Mouse (Mus musculus) heart, embryonic 15.5 days (tissue): ENCODE measurements at regions not wholly inside any gene's neighbourhood (a gene's known extent, or its start where the extent isn't known, plus 50 kb on each side); places are given as distances from the start of the nearest gene placed in this dataset.
A peak's percentile ranks its signal among the peaks of the same experiment; 100 is the strongest.

Experiments used
- ATAC-seq: fragments of 200-750 bp; cut with Nextera tagmentation; replicated peaks from 2 replicates; pipeline ENCODE4 v1.8.0; 2017; ENCODE audit warnings: low read depth, moderate TSS enrichment; ENCODE audit not compliant: insufficient number of reproducible peaks, insufficient read depth, low FRiP score
- H3K27ac ChIP-seq: fragments of 300-500 bp; sonication (generic); 2 replicates; pipeline ENCODE4 v1.5.1; 2015; ENCODE audit warnings: mild to moderate bottlenecking, inconsistent platforms
- H3K27me3 ChIP-seq: fragments of 300-500 bp; sonication (generic); 2 replicates; pipeline ENCODE4 v1.6.1; 2015; ENCODE audit warnings: inconsistent platforms
- H3K36me3 ChIP-seq: fragments of 300-500 bp; sonication (generic); 2 replicates; pipeline ENCODE4 v1.6.1; 2015; ENCODE audit warnings: mild to moderate bottlenecking, inconsistent platforms
- H3K4me1 ChIP-seq: fragments of 300-500 bp; sonication (generic); replicated peaks from 2 replicates; pipeline ENCODE4 v1.6.1; 2015; ENCODE audit warnings: inconsistent platforms
- H3K4me2 ChIP-seq: fragments of 300-500 bp; sonication (generic); 2 replicates; pipeline ENCODE4 v1.6.1; 2015; ENCODE audit warnings: inconsistent platforms, mild to moderate bottlenecking, moderate library complexity
- H3K4me3 ChIP-seq: fragments of 300-500 bp; sonication (generic); 2 replicates; pipeline ENCODE4 v1.5.1; 2015; ENCODE audit warnings: mild to moderate bottlenecking, inconsistent platforms
- H3K9ac ChIP-seq: fragments of 300-500 bp; sonication (generic); 2 replicates; pipeline ENCODE4 v1.6.1; 2015; ENCODE audit warnings: mild to moderate bottlenecking, inconsistent platforms
- H3K9me3 ChIP-seq: fragments of 300-500 bp; sonication (generic); replicated peaks from 2 replicates; pipeline ENCODE4 v1.6.1; 2016; ENCODE audit warnings: inconsistent platforms
- WGBS: fragments of 180-500 bp; shearing (Covaris S2); methylation state at CpG from one replicate; pipeline ENCODE4 v1.1.7; 2015; ENCODE audit warnings: mixed read lengths; 5-methylcytosine and 5-hydroxymethylcytosine counted together

DNA sequence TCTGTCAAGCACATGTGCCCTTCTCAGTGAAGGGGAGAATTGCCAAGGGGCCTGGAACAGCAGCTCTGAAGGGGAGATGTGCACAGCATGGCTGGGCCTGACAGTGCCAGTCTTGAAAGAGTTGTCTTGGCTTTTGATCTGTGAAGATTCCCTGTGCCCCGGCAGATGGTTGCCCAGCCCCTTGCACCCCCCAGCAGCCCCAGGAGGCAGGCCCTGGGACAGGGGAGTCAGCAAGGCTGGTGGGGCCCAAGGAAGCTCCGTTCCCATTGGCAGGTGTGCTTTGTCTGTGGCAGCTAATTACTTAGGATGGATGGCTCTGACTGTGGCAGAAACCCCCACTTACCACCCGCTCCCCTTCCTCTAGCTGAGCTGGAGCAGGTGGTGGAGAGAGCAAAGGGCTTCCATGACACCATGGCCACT lies 58.6 kb downstream of the Tspan17 start:
- no peaks in the 10 kb centered on the region for H3K9me3 ChIP-seq
- no peak overlapping the region for H3K4me2 ChIP-seq
- no peak overlapping the region for H3K27ac ChIP-seq
- WGBS = 46% methylated on average over 3 of the region's 3 CpGs
- H3K9ac ChIP-seq = no peak overlapping the region
- peaks cover 10% of the 10 kb centered on the region; the same call in 1 of the 2 replicates for H3K27me3 ChIP-seq
- ATAC-seq = no peak
- no peaks in the 10 kb centered on the region for H3K4me1 ChIP-seq
- H3K4me3 ChIP-seq = no peak overlapping the region
- no peaks in the 10 kb centered on the region for H3K36me3 ChIP-seq

DNA sequence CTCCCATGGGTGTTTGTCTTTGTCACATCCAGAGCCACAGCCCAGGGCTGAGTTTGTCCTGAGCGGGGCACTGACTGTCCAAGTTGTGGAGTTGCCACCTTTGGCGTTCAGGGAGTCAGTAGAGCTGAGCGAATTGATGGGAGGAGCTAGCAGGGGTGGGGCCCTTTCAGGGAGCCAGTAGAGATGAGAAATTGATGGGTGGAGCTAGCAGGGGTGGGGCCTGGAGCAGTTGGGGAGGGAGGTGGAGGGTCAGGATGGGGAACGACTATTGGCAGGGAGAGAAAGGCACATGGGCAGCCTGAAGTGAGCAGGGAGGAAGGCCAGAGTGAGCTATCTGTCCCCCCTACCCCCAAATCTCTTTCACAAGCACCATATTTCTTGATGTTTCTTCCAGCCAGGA lies 62.0 kb downstream of the Tspan17 start:
- Histone ChIP-seq H3K4me3 (no peak overlapping the region), H3K4me2 (no peak overlapping the region), H3K9me3 (no peaks in the 10 kb centered on the region), H3K4me1 (no peaks in the 10 kb centered on the region), H3K9ac (no peak overlapping the region), H3K36me3 (no peaks in the 10 kb centered on the region), H3K27ac (no peak overlapping the region), H3K27me3 (peaks cover 14% of the 10 kb centered on the region; the same call in 1 of the 2 replicates)
- WGBS = 56% methylated on average over 4 of the region's 4 CpGs
- ATAC-seq = no peak

- no peak overlapping the region for H3K4me2 ChIP-seq
- no peaks in the 10 kb centered on the region for H3K4me1 ChIP-seq
- H3K36me3 ChIP-seq = no peaks in the 10 kb centered on the region
- 0 out of 2 replicates have a peak, but pooled peaks cover 4% of the 10 kb centered on the region for H3K27me3 ChIP-seq
- H3K27ac ChIP-seq = no peak overlapping the region
- WGBS = 51% methylated on average over 14 of the region's 14 CpGs
- no peak overlapping the region for H3K4me3 ChIP-seq
- no peak for ATAC-seq
- H3K9me3 ChIP-seq = no peaks in the 10 kb centered on the region
- H3K9ac ChIP-seq = no peak overlapping the region
These were observed 66.4 kb downstream of the Tspan17 start for GRCm38 (mm10) chr13:54855333-54856238.

- WGBS = 75% methylated on average over 4 of the region's 4 CpGs
- 0 out of 2 replicates have a peak, but pooled peaks cover 8% of the 10 kb centered on the region for H3K27me3 ChIP-seq
- no peak overlapping the region for H3K4me2 ChIP-seq
- H3K9ac ChIP-seq = no peak overlapping the region
- ATAC-seq = no peak
- no peak overlapping the region for H3K4me3 ChIP-seq
- no peaks in the 10 kb centered on the region for H3K4me1 ChIP-seq
- no peak overlapping the region for H3K27ac ChIP-seq
- H3K36me3 ChIP-seq = no peaks in the 10 kb centered on the region
- no peaks in the 10 kb centered on the region for H3K9me3 ChIP-seq
These were observed 73.8 kb downstream of the Tspan17 start for GRCm38 (mm10) chr13:54862931-54863330.

- Histone ChIP-seq H3K9ac (no peak overlapping the region), H3K4me1 (no peaks in the 10 kb centered on the region), H3K4me2 (no peak overlapping the region), H3K9me3 (no peaks in the 10 kb centered on the region), H3K27me3 (peaks cover 9% of the 10 kb centered on the region; the same call in 1 of the 2 replicates), H3K27ac (no peak overlapping the region), H3K36me3 (no peaks in the 10 kb centered on the region), H3K4me3 (no peak overlapping the region)
- no peak for ATAC-seq
- 39% methylated on average over 10 of the region's 10 CpGs for WGBS
These were observed 74.9 kb downstream of the Tspan17 start for GRCm38 (mm10) chr13:54864048-54864447.

GRCm38 (mm10) chr13:54872004-54872403 lies 77.2 kb upstream of the Unc5a start:
- no peak for ATAC-seq
- Histone ChIP-seq H3K4me3 (no peak overlapping the region), H3K4me2 (no peak overlapping the region), H3K36me3 (no peaks in the 10 kb centered on the region), H3K4me1 (no peaks in the 10 kb centered on the region), H3K9ac (no peak overlapping the region), H3K27ac (no peak overlapping the region), H3K9me3 (no peaks in the 10 kb centered on the region), H3K27me3 (peaks cover 74% of the 10 kb centered on the region)
- WGBS = 25% methylated on average over 12 of the region's 12 CpGs

GRCm38 (mm10) chr13:54873882-54874281 lies 75.3 kb upstream of the Unc5a start:
- 50% methylated on average over 9 of the region's 9 CpGs for WGBS

DNA sequence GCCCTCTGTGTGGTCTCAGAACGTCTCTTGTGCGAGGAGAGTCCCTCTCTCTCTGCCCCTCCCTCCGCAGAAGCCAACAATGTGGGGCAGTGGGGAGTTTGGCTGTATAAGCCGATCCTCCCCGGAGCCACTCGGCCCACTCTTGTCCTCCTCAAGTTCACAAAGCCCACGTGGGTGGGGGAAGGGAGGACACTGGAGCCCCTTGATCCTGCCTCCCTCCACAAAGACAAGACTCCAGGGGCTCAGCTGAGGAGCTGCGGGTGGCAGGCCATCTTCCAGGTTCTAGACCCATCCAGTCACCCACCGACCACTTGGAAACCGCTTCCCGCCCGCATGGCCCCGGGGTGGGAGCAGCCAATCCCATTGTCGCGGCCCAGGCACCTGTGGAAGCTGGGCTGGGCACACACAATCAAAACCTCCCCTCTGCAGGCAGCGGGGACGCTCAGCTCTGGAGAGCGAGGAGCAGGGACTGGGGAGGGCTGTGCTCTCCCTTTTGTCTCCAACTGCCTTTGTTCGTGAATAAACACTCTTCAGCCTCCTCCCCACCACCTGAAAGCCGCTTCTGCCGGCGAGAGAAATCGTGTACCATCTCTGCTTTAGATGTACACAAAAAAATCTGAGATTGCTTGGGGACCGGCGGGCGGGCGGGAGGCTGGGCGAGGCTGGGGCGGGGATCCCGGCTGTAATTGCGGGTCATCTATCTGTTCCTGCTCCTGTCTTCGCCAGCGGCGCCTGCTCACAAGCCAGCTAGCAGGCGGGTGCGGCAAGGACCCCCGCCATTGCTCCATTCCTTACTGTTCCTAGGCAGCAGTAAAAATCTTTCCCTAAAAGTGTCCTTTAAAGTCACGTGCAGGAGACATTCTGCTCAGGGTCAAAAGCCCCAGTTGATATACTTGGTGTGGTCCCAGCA lies 74.7 kb upstream of the Unc5a start:
- no peak overlapping the region for H3K9ac ChIP-seq
- H3K36me3 ChIP-seq = no peaks in the 10 kb centered on the region
- H3K27ac ChIP-seq = no peak overlapping the region
- 0 out of 2 replicates have a peak overlapping the region, but pooled peaks have one; percentile 3 for H3K4me2 ChIP-seq
- peaks cover 77% of the 10 kb centered on the region for H3K27me3 ChIP-seq
- H3K4me3 ChIP-seq = no peak overlapping the region
- no peaks in the 10 kb centered on the region for H3K9me3 ChIP-seq
- no peaks in the 10 kb centered on the region for H3K4me1 ChIP-seq
- 3% methylated on average over 38 of the region's 38 CpGs for WGBS
- ATAC-seq = no peak

More at GRCm38 (mm10) chr13:54873882-54874281, 75.3 kb upstream of the Unc5a start:
- Histone ChIP-seq H3K27me3 (peaks cover 83% of the 10 kb centered on the region), H3K27ac (no peak overlapping the region), H3K9ac (no peak overlapping the region), H3K9me3 (no peaks in the 10 kb centered on the region), H3K36me3 (no peaks in the 10 kb centered on the region), H3K4me3 (no peak overlapping the region), H3K4me1 (no peaks in the 10 kb centered on the region), H3K4me2 (no peak overlapping the region)
- no peak for ATAC-seq

GRCm38 (mm10) chr13:54876556-54876955 lies 72.7 kb upstream of the Unc5a start:
- Histone ChIP-seq H3K27me3 (peaks cover 62% of the 10 kb centered on the region), H3K9ac (no peak overlapping the region), H3K4me3 (no peak overlapping the region), H3K36me3 (no peaks in the 10 kb centered on the region), H3K27ac (no peak overlapping the region), H3K4me1 (no peaks in the 10 kb centered on the region), H3K4me2 (no peak overlapping the region), H3K9me3 (no peaks in the 10 kb centered on the region)
- WGBS = 25% methylated on average over 8 of the region's 8 CpGs
- ATAC-seq = no peak

- 77% methylated on average over 8 of the region's 8 CpGs for WGBS
- ATAC-seq = no peak
- H3K27me3 ChIP-seq = peaks cover 51% of the 10 kb centered on the region
- no peaks in the 10 kb centered on the region for H3K9me3 ChIP-seq
- no peak overlapping the region for H3K9ac ChIP-seq
- H3K27ac ChIP-seq = no peak overlapping the region
- no peak overlapping the region for H3K4me3 ChIP-seq
- H3K36me3 ChIP-seq = no peaks in the 10 kb centered on the region
- no peak overlapping the region for H3K4me2 ChIP-seq
- H3K4me1 ChIP-seq = no peaks in the 10 kb centered on the region
These were observed 71.6 kb upstream of the Unc5a start for GRCm38 (mm10) chr13:54877656-54878055.

DNA sequence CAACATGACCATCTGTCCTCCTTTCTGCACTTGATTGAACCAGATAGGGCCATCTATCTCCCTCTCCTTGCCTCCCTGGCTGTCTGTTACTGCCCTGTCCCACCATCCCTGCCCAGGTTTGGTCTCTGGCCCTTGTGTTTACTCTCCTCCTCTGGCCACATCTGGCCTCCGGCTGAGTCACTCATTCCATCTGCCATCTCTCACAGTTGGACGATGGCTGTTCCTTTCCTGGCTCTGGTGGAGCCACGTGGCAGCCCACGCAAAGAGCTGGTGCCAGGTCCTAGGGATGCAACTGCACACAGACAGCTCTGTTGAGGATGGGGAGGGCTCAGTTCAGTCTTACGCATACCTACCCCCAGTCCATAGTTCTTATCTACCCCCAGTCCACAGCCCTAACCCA lies 69.9 kb upstream of the Unc5a start:
- no peak overlapping the region for H3K27ac ChIP-seq
- no peaks in the 10 kb centered on the region for H3K9me3 ChIP-seq
- whole genome bisulfite sequencing = 69% methylated on average over 5 of the region's 5 CpGs
- H3K4me2 ChIP-seq = no peak overlapping the region
- H3K4me1 ChIP-seq = no peaks in the 10 kb centered on the region
- ATAC-seq = no peak
- no peaks in the 10 kb centered on the region for H3K36me3 ChIP-seq
- peaks cover 45% of the 10 kb centered on the region for H3K27me3 ChIP-seq
- H3K9ac ChIP-seq = no peak overlapping the region
- H3K4me3 ChIP-seq = no peak overlapping the region
